Mouse (Mus musculus): Measurements from ENCODE around the gene Myb. TPM values are rescaled to one million over a fixed set of nuclear protein-coding genes. Genes with fewer than 3 reads are reported as not detected.

Myb gene
- under 1 TPM; 0.07 to 0.21 TPM for total RNA-seq (2021)
- long read RNA-seq, experiment 1 = 0 reads
- long read RNA-seq, experiment 2 = 0 reads

- peak; percentile 52 to 59 for DNase-seq
Measured at GRCm38 (mm10) chr10:21160537-21161358, at the start of gene Myb. Myb (minus strand) TSS chr10:21160984.

GRCm38 (mm10) chr10:21207378-21207777, 46.6 kb upstream of the Myb start:
- DNase-seq = no peak

- no peak for DNase-seq
Measured at GRCm38 (mm10) chr10:21206232-21206631, 45.4 kb upstream of the Myb start.

GRCm38 (mm10) chr10:21204496-21205085, 43.8 kb upstream of the Myb start:
- DNase-seq = no peak

- no peak for DNase-seq
Measured at GRCm38 (mm10) chr10:21203886-21204285, 43.1 kb upstream of the Myb start.

- DNase-seq = no peak
Measured at GRCm38 (mm10) chr10:21203461-21203860, 42.7 kb upstream of the Myb start.

- DNase-seq = no peak
Measured at GRCm38 (mm10) chr10:21200761-21201160, 40.0 kb upstream of the Myb start.

GRCm38 (mm10) chr10:21200322-21200721, 39.5 kb upstream of the Myb start:
- no peak for DNase-seq

- no peak for DNase-seq
Measured at GRCm38 (mm10) chr10:21196646-21197116, 35.9 kb upstream of the Myb start.

- no peak for DNase-seq
Measured at GRCm38 (mm10) chr10:21195597-21195996, 34.8 kb upstream of the Myb start.

GRCm38 (mm10) chr10:21193935-21194505, 33.2 kb upstream of the Myb start:
- DNase-seq = no peak

- DNase-seq = no peak
Measured at GRCm38 (mm10) chr10:21193088-21193934, 32.5 kb upstream of the Myb start.

GRCm38 (mm10) chr10:21192436-21192835, 31.7 kb upstream of the Myb start:
- peak in 1 of 2 experiments; percentile 16 for DNase-seq

- no peak for DNase-seq
Measured at GRCm38 (mm10) chr10:21189756-21190397, 29.1 kb upstream of the Myb start.

- no peak for DNase-seq
Measured at GRCm38 (mm10) chr10:21189275-21189601, 28.5 kb upstream of the Myb start.

GRCm38 (mm10) chr10:21188564-21189274, 27.9 kb upstream of the Myb start:
- peak; percentile 35 to 67 for DNase-seq

- no peak for DNase-seq
Measured at GRCm38 (mm10) chr10:21187847-21188246, 27.1 kb upstream of the Myb start.

GRCm38 (mm10) chr10:21186733-21187132, 25.9 kb upstream of the Myb start:
- no peak for DNase-seq

GRCm38 (mm10) chr10:21178711-21179110, 17.9 kb upstream of the Myb start:
- no peak for DNase-seq

- no peak for DNase-seq
Measured at GRCm38 (mm10) chr10:21178281-21178680, 17.5 kb upstream of the Myb start.

- no peak for DNase-seq
Measured at GRCm38 (mm10) chr10:21172650-21173200, 11.9 kb upstream of the Myb start.

All from heart, adult 18-20 months (tissue).